Mouse (Mus musculus) fibroblast of lung, adult 2 months (primary cell): Measurements from ENCODE around the gene Hspe1.

Source experiments
- DNase-seq: peaks from one replicate; pipeline ENCODE4 v3.0.0-alpha.2; 2011; ENCODE audit warnings: low read depth

Hspe1 gene

GRCm38 (mm10) chr1:55134301-55134700 lies 46.4 kb downstream of the Hspe1 start:
- no peak for DNase-seq

- no peak for DNase-seq
Measured at GRCm38 (mm10) chr1:55135846-55136245, 47.9 kb downstream of the Hspe1 start.
